Mouse (Mus musculus) liver, embryonic 14.5 days (tissue): ENCODE results near the gene Gm3625. TPM values are rescaled to one million over a fixed set of nuclear protein-coding genes. Genes with fewer than 3 reads are reported as not detected.

Source experiments
- ATAC-seq: fragments of 200-750 bp; cut with Nextera tagmentation; 2 replicates; pipeline ENCODE4 v1.8.0; 2017; ENCODE audit warnings: moderate number of reproducible peaks, mild to moderate bottlenecking, moderate library complexity; ENCODE audit not compliant: insufficient read depth
- DNase-seq, 3 experiments: peaks; one replicate each; pipeline ENCODE4 v3.0.0-alpha.2; 2012 to 2013; ENCODE audit warnings: low read depth in 3 of 3, low spot score in 3 of 3
- H3K27ac ChIP-seq: fragments of 300-500 bp; sonication (generic); 2 replicates; pipeline ENCODE4 v1.5.1; 2014; ENCODE audit warnings: moderate library complexity, mild to moderate bottlenecking, control low read depth, inconsistent platforms
- H3K27me3 ChIP-seq: fragments of 300-500 bp; sonication (generic); 2 replicates; pipeline ENCODE4 v1.6.1; 2014; ENCODE audit warnings: mild to moderate bottlenecking, low read length, moderate library complexity; ENCODE audit not compliant: control insufficient read depth, insufficient read depth
- H3K36me3 ChIP-seq: fragments of 300-500 bp; sonication (generic); replicated peaks from 2 replicates; pipeline ENCODE4 v1.6.1; 2014; ENCODE audit warnings: low read depth; ENCODE audit not compliant: control insufficient read depth, insufficient read depth
- H3K4me1 ChIP-seq, 2 experiments: fragments of 200-500 bp in 1 of 2; fragments of 300-500 bp in 1 of 2; sonication (generic) in 1 of 2; replicated peaks; 2 replicates each; pipeline ENCODE4 v1.6.1; 2012 to 2014; ENCODE audit warnings: antibody characterized with exemption in 1 of 2, inconsistent platforms in 1 of 2, low read length in 1 of 2; ENCODE audit not compliant: control insufficient read depth in 2 of 2, insufficient read depth in 2 of 2
- H3K4me2 ChIP-seq: fragments of 300-500 bp; sonication (generic); 2 replicates; pipeline ENCODE4 v1.6.1; 2014; ENCODE audit warnings: low read depth, mild to moderate bottlenecking, control low read depth, moderate library complexity
- H3K4me3 ChIP-seq, 2 experiments: fragments of 200-500 bp in 1 of 2; fragments of 300-500 bp in 1 of 2; sonication (generic) in 1 of 2; 2 replicates each; pipeline ENCODE4 v1.5.1; 2012 to 2014; ENCODE audit warnings: low read depth in 2 of 2, low read length in 2 of 2, mild to moderate bottlenecking in 2 of 2, control low read depth in 1 of 2, inconsistent platforms in 1 of 2, moderate library complexity in 1 of 2; ENCODE audit not compliant: insufficient read depth in 1 of 2
- H3K9ac ChIP-seq: fragments of 300-500 bp; sonication (generic); replicated peaks from 2 replicates; pipeline ENCODE4 v1.6.1; 2014; ENCODE audit warnings: mild to moderate bottlenecking, control low read depth, moderate library complexity
- H3K9me3 ChIP-seq: fragments of 300-500 bp; sonication (generic); 2 replicates; pipeline ENCODE4 v1.6.1; 2016; ENCODE audit warnings: low read length, mixed read lengths; ENCODE audit not compliant: control insufficient read depth
- CTCF ChIP-seq: IDR thresholded peaks from 2 replicates; pipeline ENCODE4 v1.5.1; 2016; ENCODE audit warnings: antibody characterized with exemption, low read depth, control low read depth
- EP300 ChIP-seq: IDR thresholded peaks from 2 replicates; pipeline ENCODE4 v1.6.1; 2016; ENCODE audit warnings: antibody characterized with exemption, low read depth
- WGBS: fragments of 180-500 bp; shearing (Covaris S2); extraction: QIAGEN DNeasy Blood & Tissue Kit; methylation state at CpG from one replicate; pipeline ENCODE4 v1.1.7; 2014; ENCODE audit not compliant: insufficient replicate concordance; 5-methylcytosine and 5-hydroxymethylcytosine counted together
- polyA plus RNA-seq, 2 experiments: library from polyadenylated mRNA; depleted of rRNA in 1 of 2; stranded (reverse) in 1 of 2; unstranded in 1 of 2; fragments of >200 nt; fragmentation: Nextera tagmentation in 1 of 2; extraction: Ambion mirVana in 1 of 2; gene quantifications; 2 replicates each; pipeline versions ENCODE4 v1.2.1 to v1.2.3; 2012 to 2014

The Gm3625 gene
- polyA plus RNA-seq, 2 experiments = not detected

GRCm38 (mm10) chr12:4582326-4582725, 10.4 kb downstream of the Gm3625 start:
- TF ChIP-seq CTCF (no peak), EP300 (no peak)
- no peak overlapping the region for H3K4me3 ChIP-seq
- no peak overlapping the region for H3K4me2 ChIP-seq
- no peak overlapping the region for H3K9ac ChIP-seq
- no peak overlapping the region for H3K27ac ChIP-seq
- no peaks in the 10 kb centered on the region for H3K36me3 ChIP-seq
- H3K27me3 ChIP-seq = no peaks in the 10 kb centered on the region
- ATAC-seq (no peak), DNase-seq (no peak)
- H3K4me1 ChIP-seq = no peaks in the 10 kb centered on the region
- H3K9me3 ChIP-seq = no peaks in the 10 kb centered on the region

DNA sequence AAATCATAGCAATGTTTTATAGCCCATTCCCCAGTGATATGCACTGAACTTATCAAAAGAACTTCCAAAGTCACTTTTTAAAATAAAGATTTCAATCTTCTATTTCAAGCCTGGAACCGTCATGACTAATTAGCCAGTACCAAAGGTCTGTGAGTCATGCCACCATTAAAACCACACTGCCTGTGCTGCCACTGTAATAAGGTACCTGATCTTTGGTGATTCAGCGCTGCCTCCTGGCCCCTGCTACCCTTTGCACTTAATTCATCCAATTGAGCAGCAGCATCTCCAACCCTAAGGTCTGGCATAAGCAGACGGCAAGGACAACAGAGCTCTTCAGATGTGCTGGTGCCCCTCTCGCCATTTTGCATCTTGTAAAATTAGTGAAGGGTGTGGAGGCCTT, 18.7 kb downstream of the Gm3625 start:
- Histone ChIP-seq H3K27ac (no peak overlapping the region), H3K9me3 (no peaks in the 10 kb centered on the region), H3K4me3 (no peak overlapping the region), H3K27me3 (no peaks in the 10 kb centered on the region), H3K4me2 (no peak overlapping the region), H3K36me3 (no peaks in the 10 kb centered on the region), H3K4me1 (peaks cover 0 to 2% of the 10 kb centered on the region in 2 experiments; a peak in 1 of 4 replicates), H3K9ac (no peak overlapping the region)
- TF ChIP-seq CTCF (no peak), EP300 (no peak)
- DNase-seq (no peak), ATAC-seq (no peak)
- WGBS = 61% methylated on average over 4 of the region's 4 CpGs

- H3K9me3 ChIP-seq = no peaks in the 10 kb centered on the region
- no peak overlapping the region for H3K4me2 ChIP-seq
- H3K27ac ChIP-seq = no peak overlapping the region
- peak; percentile 57 to 59 (median 57) for DNase-seq
- H3K36me3 ChIP-seq = no peaks in the 10 kb centered on the region
- 19% methylated on average over 5 of the region's 5 CpGs for WGBS
- ATAC-seq = peak; percentile 65; the same call in 1 of the 2 replicates
- no peaks in the 10 kb centered on the region for H3K27me3 ChIP-seq
- no peak overlapping the region for H3K9ac ChIP-seq
- no peak for TF ChIP-seq EP300
- peak; percentile 80 for TF ChIP-seq CTCF
- H3K4me3 ChIP-seq = no peak overlapping the region
- peaks cover 0 to 2% of the 10 kb centered on the region in 2 experiments; a peak in 1 of 4 replicates for H3K4me1 ChIP-seq
Observed at GRCm38 (mm10) chr12:4571864-4572263, 20.9 kb downstream of the Gm3625 start.

GRCm38 (mm10) chr12:4558475-4559279, 34.0 kb downstream of the Gm3625 start:
- ATAC-seq (no peak), DNase-seq (no peak)
- Histone ChIP-seq H3K4me3 (no peak overlapping the region), H3K4me1 (no peaks in the 10 kb centered on the region), H3K27me3 (no peaks in the 10 kb centered on the region), H3K9me3 (no peaks in the 10 kb centered on the region), H3K9ac (no peak overlapping the region), H3K36me3 (no peaks in the 10 kb centered on the region), H3K4me2 (no peak overlapping the region), H3K27ac (no peak overlapping the region)
- TF ChIP-seq CTCF (no peak), EP300 (no peak)
- WGBS = 50% methylated on average over 9 of the region's 9 CpGs

GRCm38 (mm10) chr12:4558013-4558412, 34.7 kb downstream of the Gm3625 start:
- Histone ChIP-seq H3K36me3 (no peaks in the 10 kb centered on the region), H3K4me3 (no peak overlapping the region), H3K4me2 (no peak overlapping the region), H3K27ac (no peak overlapping the region), H3K9ac (no peak overlapping the region), H3K27me3 (no peaks in the 10 kb centered on the region), H3K9me3 (no peaks in the 10 kb centered on the region), H3K4me1 (no peaks in the 10 kb centered on the region)
- ATAC-seq (no peak), DNase-seq (no peak)
- TF ChIP-seq EP300 = no peak
- TF ChIP-seq CTCF = no peak
- WGBS = 74% methylated on average over 3 of the region's 3 CpGs
